Mouse (Mus musculus) liver, embryonic 12.5 days (tissue): ENCODE data around the gene Tctn1. TPM values are rescaled to one million over a fixed set of nuclear protein-coding genes. Genes with fewer than 3 reads are reported as not detected.

Experiments used
- polyA plus RNA-seq: library from polyadenylated mRNA; unstranded; fragments of >200 nt; fragmentation: Nextera tagmentation; extraction: Ambion mirVana; gene quantifications from 2 replicates; pipeline ENCODE4 v1.2.1, GENCODE M21; 2016

Gene Tctn1
- polyA plus RNA-seq, 1 experiment from 2014 or later, result 1.7 TPM

Other genes starting within 250 kb of the Tctn1 start
- gene Cux2, start 214.4 kb downstream of the Tctn1 start, polyA plus RNA-seq, result 2.5 and 2.7 TPM in 2 replicates
- 0.35 and 2.5 TPM in 2 replicates for gene Myl2, start 163.5 kb downstream of the Tctn1 start, polyA plus RNA-seq
- gene Ccdc63, start 123.6 kb downstream of the Tctn1 start, polyA plus RNA-seq, result not detected in 2 replicates
- 228 and 229 TPM in 2 replicates for gene Ppp1cc, start 106.2 kb downstream of the Tctn1 start, polyA plus RNA-seq
- gene Hvcn1, start 57.7 kb downstream of the Tctn1 start, polyA plus RNA-seq, result 1.8 and 2.1 TPM in 2 replicates
- 6.1 and 6.8 TPM in 2 replicates for gene Pptc7, start 19.9 kb upstream of the Tctn1 start, polyA plus RNA-seq
- gene Rad9b, start 89.8 kb upstream of the Tctn1 start, polyA plus RNA-seq, result 4.7 and 6.1 TPM in 2 replicates
- 133 and 137 TPM in 2 replicates for gene Vps29, start 89.9 kb upstream of the Tctn1 start, polyA plus RNA-seq
- gene Gpn3, start 107.4 kb upstream of the Tctn1 start, polyA plus RNA-seq, result 80.3 and 85.1 TPM in 2 replicates
- gene Fam216a, start 107.9 kb upstream of the Tctn1 start, polyA plus RNA-seq, result 29.6 and 31.6 TPM in 2 replicates
- gene Arpc3, start 127.4 kb upstream of the Tctn1 start, polyA plus RNA-seq, result 101 and 103 TPM in 2 replicates
- gene Anapc7, start 157.2 kb upstream of the Tctn1 start, polyA plus RNA-seq, result 23.3 and 23.9 TPM in 2 replicates
- gene Atp2a2, start 237.8 kb upstream of the Tctn1 start, polyA plus RNA-seq, result 44.2 and 45.7 TPM in 2 replicates